Mouse (Mus musculus) left cerebral cortex, postnatal 25 days (tissue): ENCODE measurements around the gene Mettl7a2. TPM values are rescaled to one million over a fixed set of nuclear protein-coding genes. Genes with fewer than 3 reads are reported as not detected.

ENCODE experiments used
- DNase-seq, 2 experiments: peaks; one replicate each; pipeline ENCODE4 v3.0.0; 2022; ENCODE audit warnings: low spot score in 2 of 2, mixed read lengths in 1 of 2
- intact Hi-C: fragments of 180-260 bp; cut with DNase I; formaldehyde crosslinking; loops from one replicate; pipeline ENCODE4 v1.15.1; 2025
- total RNA-seq, 2 experiments: library from RNA; stranded (reverse); gene quantifications; 2 replicates each; pipeline ENCODE4 v1.2.3; 2021

The Mettl7a2 gene
- total RNA-seq, 2 experiments from 2014 or later = 0.27 to 0.30 TPM

DNA sequence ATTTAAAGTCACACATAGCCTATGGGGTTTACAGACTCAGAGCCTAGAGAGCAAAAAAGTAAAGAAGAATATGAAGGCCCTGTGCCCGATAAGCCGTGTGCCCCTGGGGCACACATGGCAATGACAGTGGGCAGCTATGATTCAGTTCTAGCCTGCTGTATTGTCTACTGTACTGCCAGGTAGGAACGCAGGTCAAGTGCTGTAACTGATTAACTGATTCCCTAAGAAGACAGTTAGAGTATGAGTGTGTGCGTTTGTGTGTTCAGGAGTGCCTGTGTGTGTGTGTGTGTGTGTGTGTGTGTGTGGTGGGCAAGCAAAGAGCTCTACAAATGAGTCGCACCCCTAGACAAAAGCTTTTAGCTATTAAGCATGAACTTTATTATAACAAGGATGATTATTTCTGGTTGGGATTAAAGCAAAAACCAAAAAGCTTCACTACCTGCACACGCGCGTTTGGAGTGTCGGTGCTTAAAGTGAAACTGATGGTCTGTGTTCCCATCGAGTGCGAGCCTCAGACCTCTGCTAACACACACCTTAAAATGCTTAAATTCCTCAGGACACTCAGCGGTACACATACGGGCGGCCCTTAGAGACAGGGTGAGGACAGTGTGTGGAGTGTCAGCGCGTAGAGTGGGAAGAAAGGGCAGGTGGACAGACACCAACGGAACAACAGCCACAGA is 34.7 kb downstream of the Mettl7a2 start:
- intact Hi-C loops = loop anchor here (5.0 kb wide), 1 partner anchor 70 kb away; no protein-coding TSS in a partner anchor
- no peak for DNase-seq

DNA sequence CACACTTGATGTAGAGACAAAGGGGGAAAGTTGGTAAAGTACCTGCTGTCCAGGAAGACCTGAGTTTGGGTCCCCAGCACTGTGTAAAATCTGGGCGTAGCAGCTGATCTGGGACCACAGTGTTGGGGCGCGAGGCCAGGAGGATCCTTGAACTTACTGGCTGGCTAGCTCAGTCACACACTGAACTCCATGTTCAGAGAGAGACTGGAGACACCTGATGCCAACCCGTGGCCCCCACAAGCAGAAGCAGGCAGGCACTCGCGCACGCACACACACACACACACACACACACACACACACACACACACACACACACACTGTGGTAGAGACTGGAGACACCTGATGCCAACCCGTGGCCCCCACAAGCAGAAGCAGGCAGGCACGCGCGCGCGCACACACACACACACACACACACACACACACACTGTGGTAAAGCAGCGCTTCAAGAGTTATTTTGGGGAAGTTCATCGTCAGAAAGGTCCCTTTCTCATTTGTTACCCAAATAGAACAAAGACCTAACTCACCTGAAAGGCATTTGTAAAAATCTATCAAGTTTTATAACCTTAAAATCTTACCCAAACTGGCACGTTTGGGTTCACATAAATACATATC is 35.3 kb downstream of the Mettl7a2 start:
- intact Hi-C loops = loop anchor here (5.0 kb wide), 1 partner anchor 69 kb away; no protein-coding TSS in a partner anchor
- DNase-seq = no peak

DNA sequence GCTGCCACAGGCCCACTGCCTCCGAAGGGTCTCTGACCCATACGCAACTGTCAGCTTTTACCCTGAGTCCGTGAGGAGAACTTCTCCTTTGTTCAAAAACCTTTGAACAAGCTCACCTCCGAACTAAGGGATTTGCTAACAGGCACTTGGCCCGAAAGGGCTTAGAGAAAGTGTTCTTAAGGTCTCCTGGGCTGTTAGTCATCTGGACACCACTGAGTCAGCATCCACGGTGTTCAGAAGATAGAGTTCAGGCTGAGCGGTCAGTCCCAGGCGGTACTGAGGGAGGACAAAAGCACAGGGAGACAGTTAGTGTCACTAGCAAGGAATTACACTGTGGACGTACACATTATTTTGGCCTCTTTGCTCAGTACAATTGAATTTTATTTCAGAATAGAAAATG is 35.9 kb downstream of the Mettl7a2 start:
- DNase-seq = no peak
- intact Hi-C loops = loop anchor here (5.0 kb wide), 1 partner anchor 68 kb away; no protein-coding TSS in a partner anchor

DNA sequence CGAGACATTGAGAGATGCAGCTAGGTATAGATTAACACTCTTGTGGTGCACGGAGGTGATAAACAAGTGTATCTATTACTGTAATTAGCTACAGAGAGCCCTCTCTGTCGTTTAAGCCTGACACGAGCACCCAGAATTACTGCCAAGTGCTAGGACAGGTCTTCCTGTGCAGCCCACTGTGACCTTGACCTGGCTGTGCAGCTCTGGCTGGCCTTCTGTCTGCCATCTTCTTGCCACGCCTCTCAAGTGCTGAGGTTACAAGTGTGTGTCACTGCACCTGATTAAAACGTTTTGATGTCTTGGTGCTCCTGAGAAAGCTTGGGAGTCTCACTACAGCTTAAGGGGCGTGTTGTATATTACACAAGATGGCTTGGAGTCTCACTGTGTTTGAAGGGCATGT is 38.1 kb downstream of the Mettl7a2 start:
- DNase-seq = no peak
- intact Hi-C loops = no loop called here

DNA sequence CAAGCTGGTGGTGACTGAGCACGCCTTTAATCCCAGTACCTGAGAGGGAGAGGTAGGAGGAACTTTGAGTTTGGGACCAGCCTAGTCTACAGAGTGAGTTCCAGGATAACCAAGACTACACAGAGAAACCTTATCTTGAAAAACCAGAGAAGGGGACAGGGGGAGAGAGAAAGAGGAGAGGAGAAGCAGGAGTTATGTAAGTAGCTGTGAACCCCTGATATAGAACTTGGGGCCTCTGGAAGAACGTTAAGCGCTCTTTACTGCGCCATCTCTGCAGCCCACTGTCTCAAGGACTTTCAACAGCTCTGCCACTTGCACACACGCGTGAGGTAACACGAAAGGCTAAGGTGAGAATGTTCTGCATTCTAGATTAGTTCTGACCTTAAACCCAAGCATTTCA is 38.6 kb downstream of the Mettl7a2 start:
- intact Hi-C loops = no loop called here
- no peak for DNase-seq

DNA sequence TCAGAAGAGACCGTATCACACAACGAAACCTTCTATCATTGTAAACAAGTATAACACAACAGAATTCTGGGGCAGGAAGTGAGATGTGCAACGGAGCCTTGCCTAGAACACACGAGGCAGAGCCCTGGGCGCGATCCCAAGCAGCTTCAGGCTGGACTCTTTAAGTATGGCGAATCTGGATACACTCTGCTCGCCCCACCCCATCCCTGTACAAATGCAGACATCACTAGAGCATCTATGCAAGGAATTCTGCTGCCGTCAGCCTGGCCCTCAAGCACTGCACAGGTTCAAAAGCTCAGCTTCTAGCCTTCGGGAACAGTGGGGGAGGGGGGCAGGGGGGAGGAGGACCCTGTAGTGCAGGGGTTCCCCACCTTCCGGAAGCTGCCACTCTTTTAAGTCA is 40.0 kb downstream of the Mettl7a2 start:
- intact Hi-C loops = no loop called here
- no peak for DNase-seq

DNA sequence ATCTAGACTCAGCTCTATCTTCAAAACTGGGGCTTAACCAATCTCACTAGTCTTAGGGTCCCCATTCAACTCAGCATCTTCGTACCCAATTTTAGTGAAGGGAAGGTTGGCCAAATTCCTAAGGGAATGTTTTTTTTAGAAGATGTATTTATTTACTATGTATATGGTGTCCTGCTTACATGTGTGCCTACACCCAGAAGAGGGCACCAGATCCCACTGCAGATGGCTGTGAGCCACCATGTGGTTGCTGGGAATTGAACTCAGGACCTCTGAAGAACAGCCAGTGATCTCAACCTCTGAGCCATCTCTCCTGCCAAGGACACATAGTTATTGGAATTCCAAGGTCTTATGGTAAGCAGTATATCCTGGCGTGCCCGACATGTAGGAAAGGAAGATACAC is 42.6 kb downstream of the Mettl7a2 start:
- intact Hi-C loops = no loop called here
- DNase-seq = no peak

DNA sequence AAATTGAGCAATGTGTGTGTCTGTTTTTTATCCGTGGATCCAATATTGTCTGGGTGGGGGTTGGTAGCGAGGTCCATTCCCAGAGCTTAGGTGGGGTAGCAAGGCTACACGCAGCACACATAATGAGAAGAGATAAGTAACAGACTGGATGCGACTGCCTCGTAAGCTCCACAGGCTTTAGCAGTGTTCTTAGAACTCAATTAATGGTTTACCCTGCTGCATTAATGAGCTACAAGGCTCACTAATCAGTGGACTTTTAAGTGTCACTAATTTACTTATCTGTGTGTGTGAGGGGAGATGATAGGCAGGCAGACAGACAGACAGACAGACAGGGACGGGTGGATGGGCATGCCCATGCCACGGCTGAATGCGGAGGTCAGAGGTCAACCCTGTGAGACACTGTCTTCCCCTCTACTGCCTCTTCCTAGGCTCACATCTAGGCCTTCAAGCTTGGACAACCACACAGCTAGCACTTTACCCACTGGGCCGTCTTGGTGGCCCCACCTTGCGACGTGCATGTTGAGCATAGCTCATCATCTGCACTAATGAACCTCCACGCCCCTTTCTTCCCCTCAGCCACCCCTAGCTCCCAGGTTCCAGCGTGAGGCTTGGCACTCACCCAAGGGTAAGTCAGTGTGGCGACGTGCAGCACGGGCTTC is 47.7 kb downstream of the Mettl7a2 start:
- DNase-seq = no peak
- intact Hi-C loops = no loop called here

DNA sequence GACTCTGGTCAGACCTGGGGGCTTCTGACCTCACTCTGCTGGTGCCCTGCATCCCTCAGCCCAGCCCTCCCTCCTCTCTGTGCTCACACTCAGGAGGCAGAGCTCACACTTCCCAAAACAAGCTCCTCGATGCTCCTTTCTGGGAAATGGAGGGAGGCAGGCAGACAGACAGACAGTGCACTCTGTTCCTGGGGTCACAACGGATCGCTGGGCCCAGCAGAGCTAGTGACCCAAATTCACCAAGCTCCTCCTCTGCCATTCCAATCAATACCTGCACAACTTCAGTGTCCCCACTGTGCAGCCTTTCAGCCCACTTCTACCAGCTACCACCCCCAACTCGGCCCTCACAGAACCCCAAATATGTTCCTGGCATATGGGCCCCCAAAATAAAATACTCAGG is 48.8 kb downstream of the Mettl7a2 start:
- intact Hi-C loops = no loop called here
- no peak for DNase-seq

DNA sequence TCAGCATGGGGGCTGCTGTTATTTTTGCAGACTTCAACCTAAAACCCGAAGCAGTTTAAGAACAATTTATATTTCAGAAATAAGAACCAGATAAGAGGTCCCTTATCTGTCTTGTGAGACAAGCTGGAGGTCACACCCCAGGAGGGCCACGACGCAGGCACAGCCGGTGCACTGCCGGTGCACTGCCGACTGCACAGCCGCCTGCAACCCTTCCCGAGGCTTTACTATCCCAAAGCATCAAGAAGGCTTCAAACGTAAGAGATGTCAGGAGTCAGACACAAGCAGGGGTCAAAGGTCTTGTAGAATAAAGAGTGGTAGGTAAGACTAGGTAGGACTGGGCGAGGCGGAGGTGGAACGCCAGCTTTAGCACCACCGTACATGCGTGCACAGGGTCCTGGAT is 49.3 kb downstream of the Mettl7a2 start:
- intact Hi-C loops = no loop called here
- DNase-seq = no peak

DNA sequence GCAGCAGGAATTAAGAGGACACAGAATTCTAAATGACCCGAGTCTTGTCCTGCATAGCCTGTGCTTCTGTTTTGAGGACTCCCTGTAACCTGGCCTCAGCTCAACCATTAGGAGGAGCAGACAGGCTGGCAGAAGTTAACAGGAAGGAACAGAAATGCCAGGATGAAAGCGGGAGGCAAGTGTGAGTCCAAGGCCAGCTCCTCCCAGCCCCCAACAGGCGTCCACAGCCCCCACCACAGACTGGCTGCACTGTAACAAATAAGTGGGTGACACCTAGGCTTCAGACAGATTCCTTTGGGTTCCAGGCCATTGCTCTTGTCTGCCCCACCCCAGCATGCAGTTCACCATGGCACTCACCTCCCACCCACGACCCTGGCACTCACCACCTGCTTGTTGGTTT is 49.8 kb downstream of the Mettl7a2 start:
- DNase-seq = no peak
- intact Hi-C loops = no loop called here

DNA sequence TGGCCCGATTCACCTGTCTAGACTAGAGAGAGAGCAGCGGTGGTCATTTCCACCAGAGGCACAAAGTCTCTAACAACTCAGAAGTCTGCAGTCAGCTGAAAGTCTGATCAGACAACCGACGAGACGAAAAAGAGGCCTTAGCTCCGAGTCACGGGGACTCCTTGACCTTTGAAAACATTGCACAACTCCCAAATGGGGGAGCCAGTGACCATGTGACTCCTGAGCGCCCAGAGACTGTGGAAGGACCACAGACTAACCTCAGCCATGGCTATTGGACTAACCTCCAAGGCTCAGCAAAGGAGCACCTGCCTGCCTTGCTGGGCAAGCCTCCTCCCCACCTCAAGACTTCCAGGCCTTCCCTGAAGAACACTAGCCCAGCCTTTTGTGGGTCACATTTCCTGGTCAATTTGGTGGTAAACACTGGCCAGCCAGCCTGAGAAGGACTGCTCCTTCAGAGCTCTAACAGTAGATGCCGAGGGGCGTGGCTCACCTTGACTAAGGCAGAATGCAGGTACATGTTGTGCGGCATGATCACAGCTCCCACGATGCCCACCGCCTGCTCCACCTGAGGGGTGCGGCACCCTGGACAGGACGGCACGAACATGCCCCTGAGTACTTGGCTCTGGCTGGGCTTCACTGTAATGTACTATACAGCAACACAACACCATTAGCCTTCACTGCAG is 50.5 kb downstream of the Mettl7a2 start:
- DNase-seq = no peak
- intact Hi-C loops = no loop called here

DNA sequence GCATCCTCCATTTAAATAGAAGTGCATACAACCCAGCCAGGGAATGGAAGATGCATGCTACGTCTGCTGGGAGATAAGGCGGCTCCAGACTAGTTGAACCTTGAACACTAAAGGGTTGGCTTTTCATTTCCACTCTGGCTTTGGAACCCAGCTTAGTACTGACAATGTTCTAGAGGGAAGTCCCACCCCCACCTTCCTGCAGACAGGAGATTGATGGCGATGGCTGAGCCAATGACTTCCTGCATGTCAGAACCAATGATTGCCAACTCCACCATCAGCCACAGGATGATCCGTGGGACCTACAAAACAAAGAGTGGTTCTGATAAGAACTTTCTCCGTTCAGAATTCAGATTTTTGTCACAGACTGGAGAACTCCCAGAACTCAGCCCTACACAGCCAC is 53.1 kb downstream of the Mettl7a2 start:
- DNase-seq = no peak
- intact Hi-C loops = no loop called here

DNA sequence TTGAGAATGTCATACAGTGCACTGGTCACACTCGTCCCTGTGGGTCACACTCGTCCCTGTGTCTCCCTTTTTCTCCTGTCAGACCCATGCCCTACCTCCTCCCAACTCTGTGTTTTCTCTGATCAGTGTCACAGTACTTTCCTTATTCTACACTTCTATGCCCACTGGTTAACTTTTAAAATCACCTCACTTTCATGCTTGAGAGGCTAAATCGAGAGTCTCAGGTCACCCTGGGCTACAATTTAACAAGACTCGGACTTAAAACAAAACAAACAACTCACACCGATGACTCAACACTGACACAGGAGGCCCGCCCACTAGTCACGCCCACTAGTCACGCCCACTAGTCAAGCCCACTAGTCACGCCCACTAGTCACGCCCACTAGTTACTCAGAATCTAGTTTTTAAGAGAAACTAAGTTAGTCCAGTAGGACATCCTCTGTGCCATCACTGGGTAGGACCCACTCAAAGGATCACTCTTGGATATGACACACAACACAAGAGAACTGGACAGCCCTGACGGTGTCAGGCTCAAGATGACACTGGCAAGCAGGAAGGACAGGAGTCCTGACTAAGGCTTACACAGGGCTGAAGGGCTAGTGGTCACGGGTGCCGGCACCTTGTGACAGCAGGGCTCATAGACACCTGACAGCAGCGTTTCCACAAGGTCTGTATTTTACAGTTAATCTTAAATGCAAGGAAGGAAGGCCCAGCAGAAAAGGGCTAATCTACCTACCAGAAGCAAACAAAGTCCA is 58.1 kb downstream of the Mettl7a2 start:
- DNase-seq = no peak

More for the DNA sequence above, 58.1 kb downstream of the Mettl7a2 start:
- intact Hi-C loops = no loop called here

Other genes with a start within 250 kb of the Mettl7a2 start
- gene Atf1, start 125.4 kb upstream of the Mettl7a2 start, total RNA-seq = 10 to 100 TPM; 19.2 to 21.4 TPM
- gene Tmprss12, start 72.4 kb upstream of the Mettl7a2 start, total RNA-seq = not detected
- 10 to 100 TPM; 27.0 to 31.6 TPM for gene Mettl7a1, start 49.1 kb upstream of the Mettl7a2 start, total RNA-seq
- gene Mettl7a3, start 18.3 kb upstream of the Mettl7a2 start, total RNA-seq = under 1 TPM; 0.37 to 0.48 TPM
- gene Methig1, start 51 bp upstream of the Mettl7a2 start, total RNA-seq = not detected
- gene Higd1c, start 11.3 kb downstream of the Mettl7a2 start, total RNA-seq = not detected
- gene Gm5475, start 68.9 kb downstream of the Mettl7a2 start, total RNA-seq = not detected
- gene Slc11a2, start 71.9 kb downstream of the Mettl7a2 start, total RNA-seq = 10 to 100 TPM; 54.1 to 63.5 TPM
- gene Letmd1, start 115.8 kb downstream of the Mettl7a2 start, total RNA-seq = 10 to 100 TPM; 60.7 to 63.6 TPM
- gene Csrnp2, start 142.3 kb downstream of the Mettl7a2 start, total RNA-seq = 10 to 100 TPM; 36.2 to 36.8 TPM
- 10 to 100 TPM; 28.9 to 30.3 TPM for gene Tfcp2, start 198.8 kb downstream of the Mettl7a2 start, total RNA-seq
- 100 to 1,000 TPM; 132 to 133 TPM for gene Pou6f1, start 246.8 kb downstream of the Mettl7a2 start, total RNA-seq